In the genomic region with DNA sequence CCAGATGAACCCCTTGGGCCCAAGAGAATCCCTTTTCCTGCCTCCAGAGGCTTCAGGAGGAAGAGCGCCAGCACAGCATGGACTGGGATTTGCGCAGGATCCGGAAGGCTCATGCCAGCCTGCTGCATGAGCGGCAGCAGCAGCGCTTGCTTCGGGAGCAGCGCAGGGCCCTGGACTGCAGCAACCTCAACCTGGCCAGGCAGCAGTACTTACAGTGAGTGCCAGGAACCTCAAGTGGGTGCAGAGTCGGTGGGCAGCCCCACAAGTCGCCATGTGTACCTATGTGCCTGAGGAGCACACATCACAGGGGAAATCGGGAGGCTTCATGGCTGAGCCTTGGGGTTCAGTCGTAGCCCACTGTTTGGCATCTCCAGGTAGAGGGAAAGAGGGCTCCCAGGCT, we compare ENCODE assay signal across 20 mouse cellular contexts. TPM values are rescaled to one million over a fixed set of nuclear protein-coding genes. Genes with fewer than 3 reads are reported as not detected.
DNase-seq lines count a peak whose midpoint lies in the region; ATAC-seq lines count a peak whose summit lies in the region.
"Had no signal": no experiment of that assay in that cellular context is flagged by ENCODE, and none has a peak within 500 bp of the region (broad histone marks: within the 10 kb centered on the region; RNA-seq: fewer than 3 reads in every experiment).

No protein-coding gene starts in this region.

- ATAC-seq in kidney, embryonic 14.5 days (ENCODE audit: low FRiP score, low TSS enrichment), result no peak
- ATAC-seq: forebrain, embryonic 14.5 days; hindbrain, embryonic 16.5 days; inflammation-experienced regulatory T-cells, adult 6 months had no signal

- intact Hi-C loops in heart, postnatal 10 days (cut with DNase I), result no loop called here

- H3K4me2 ChIP-seq in kidney, embryonic 14.5 days (replicated peaks; ENCODE audit: low read depth, low read length), result no peak overlapping the region
- H3K4me2 ChIP-seq: embryonic facial prominence, embryonic 13.5 days; heart, embryonic 12.5 days; hindbrain, embryonic 12.5 days had no signal

- H3K27me3 ChIP-seq in kidney, embryonic 14.5 days (ENCODE audit: control insufficient read depth, insufficient read depth, low read length), result no peaks in the 10 kb centered on the region
- H3K27me3 ChIP-seq: embryonic facial prominence, embryonic 13.5 days; hindbrain, embryonic 12.5 days had no signal

- H3K36me3 ChIP-seq in kidney, embryonic 14.5 days (ENCODE audit: control insufficient read depth, insufficient read depth, low read length), result no peaks in the 10 kb centered on the region
- H3K36me3 ChIP-seq: embryonic facial prominence, embryonic 13.5 days; heart, embryonic 12.5 days; hindbrain, embryonic 12.5 days had no signal

- 91% methylated on average over 11 of the region's 11 CpGs for WGBS in kidney, embryonic 14.5 days

- H3K9ac ChIP-seq in kidney, embryonic 14.5 days (ENCODE audit: low read depth, low read length), result no peak overlapping the region
- H3K9ac ChIP-seq: embryonic facial prominence, embryonic 13.5 days; heart, embryonic 12.5 days; hindbrain, embryonic 12.5 days had no signal

- H3K4me1 ChIP-seq in kidney, embryonic 14.5 days (ENCODE audit: control insufficient read depth, insufficient read depth, low read length), result no peaks in the 10 kb centered on the region
- H3K4me1 ChIP-seq: embryonic facial prominence, embryonic 13.5 days; heart, embryonic 12.5 days had no signal

- H3K4me3 ChIP-seq in kidney, embryonic 14.5 days (ENCODE audit: low read length), result no peak overlapping the region
- H3K4me3 ChIP-seq: embryonic facial prominence, embryonic 13.5 days; heart, embryonic 12.5 days; hindbrain, embryonic 12.5 days had no signal

- no peaks in the 10 kb centered on the region for H3K9me3 ChIP-seq in kidney, embryonic 14.5 days (ENCODE audit: control insufficient read depth, low read length)
- H3K9me3 ChIP-seq: embryonic facial prominence, embryonic 13.5 days; hindbrain, embryonic 12.5 days had no signal

- H3K27ac ChIP-seq in kidney, embryonic 14.5 days (ENCODE audit: low read depth, low read length), result no peak overlapping the region
- H3K27ac ChIP-seq: embryonic facial prominence, embryonic 13.5 days; hindbrain, embryonic 12.5 days had no signal

- peak; percentile 81 for DNase-seq in heart, adult 11 months
- DNase-seq in heart, postnatal 10 days, result no peak
- DNase-seq in kidney, adult 18-20 months, result peak; percentile 1
- DNase-seq in lung, postnatal 10 days, result peak; percentile 0
- no peak for DNase-seq in lung, postnatal 25 days (ENCODE audit: low spot score)
- DNase-seq: adrenal gland, adult 2 months; adrenal gland, postnatal 25 days; cerebellum, adult 18-20 months; cerebellum, adult 9-11 months; cerebellum, postnatal 36 days had no signal

RNA-seq across cellular contexts. Expression of gene Ribc2, which starts 11.3 kb away (rescaled TPM):
- not detected for total RNA-seq in heart, postnatal 10 days (2021)
- 0.19 and 0.69 TPM in 2 replicates for polyA plus RNA-seq in kidney, embryonic 14.5 days (2014; fragmentation: Nextera tagmentation; extraction: Ambion mirVana)
- total RNA-seq: adrenal gland, adult 2 months; adrenal gland, postnatal 25 days; gastrocnemius, postnatal 10 days; granulocyte monocyte progenitor cell, adult 5-6 weeks; heart, postnatal 36 days had no signal
- polyA plus RNA-seq: adrenal gland, adult 2 months; inflammation-experienced regulatory T-cells, adult 6 months had no signal

RNA-seq across cellular contexts. Expression of gene Smc1b, which starts 11.4 kb away (rescaled TPM):
- under 1 TPM in 1 of 2 experiments, not detected in 1; 0.07 TPM for total RNA-seq in heart, postnatal 10 days (2021)
- polyA plus RNA-seq in kidney, embryonic 14.5 days (2014; fragmentation: Nextera tagmentation; extraction: Ambion mirVana), result 0.19 and 0.22 TPM in 2 replicates
- total RNA-seq: adrenal gland, adult 2 months; adrenal gland, postnatal 25 days; granulocyte monocyte progenitor cell, adult 5-6 weeks; heart, postnatal 36 days had no signal
- polyA plus RNA-seq: adrenal gland, adult 2 months had no signal

Comparison
In these comparisons a context has a peak if more than half of its experiments do, and no peak if none do; other contexts are left out.
1. DNase-seq: peak in heart, adult 11 months (single experiment), kidney, adult 18-20 months (single experiment) and lung, postnatal 10 days (single experiment); none in heart, postnatal 10 days (0 of 2) and lung, postnatal 25 days (single experiment).